Mouse (Mus musculus): ENCODE results near the gene Cpd.

DNA sequence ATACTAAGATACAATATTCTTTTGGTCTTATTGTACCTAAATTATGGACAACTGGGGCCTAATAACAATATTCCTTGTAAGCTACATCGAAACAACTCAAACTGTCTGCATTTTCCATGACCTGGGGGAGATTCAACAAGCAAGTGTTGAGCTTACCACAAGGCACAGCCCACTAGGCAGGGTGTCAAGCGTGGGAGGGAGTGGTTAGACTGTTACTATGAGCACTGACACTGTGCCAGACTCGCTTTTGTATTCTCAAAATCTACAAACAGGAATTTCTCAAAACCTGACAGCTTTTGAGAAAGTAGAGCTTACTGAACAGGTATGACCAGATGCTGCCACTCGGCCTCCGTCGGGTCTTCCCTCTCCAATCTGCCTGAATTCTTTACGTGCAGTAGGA, 55.5 kb downstream of the Cpd start:
- no peak for TF ChIP-seq POLR2A (IDR thresholded peaks at IDR 0.05; ENCODE audit: low read depth, low read length)
- no peak for TF ChIP-seq TBP (conservative IDR thresholded peaks at IDR 0.05; ENCODE audit: low read depth, low read length)
- TF ChIP-seq NRF1 (IDR thresholded peaks at IDR 0.05; ENCODE audit: low read depth, low read length) = no peak
- no peak for TF ChIP-seq CTCF (conservative IDR thresholded peaks at IDR 0.05 in 1 of 2, IDR thresholded peaks at IDR 0.05 in 1 of 2; ENCODE audit: low read depth in 2 of 2, low read length in 2 of 2)
- no peak for TF ChIP-seq PAX5 (IDR thresholded peaks at IDR 0.05; ENCODE audit: low read length)
- TF ChIP-seq ETS1 (conservative IDR thresholded peaks at IDR 0.05; ENCODE audit: low read depth, low read length) = no peak
- no peak for TF ChIP-seq HCFC1 (IDR thresholded peaks at IDR 0.05; ENCODE audit: low read depth, low read length)
- TF ChIP-seq EP300 (IDR thresholded peaks at IDR 0.05; ENCODE audit: low read length) = no peak
- no peak for TF ChIP-seq ZNF384 (IDR thresholded peaks at IDR 0.05; ENCODE audit: low read depth, low read length)
- no peak for TF ChIP-seq MAX (IDR thresholded peaks at IDR 0.05; ENCODE audit: low read length)
- no peak for TF ChIP-seq MXI1 (IDR thresholded peaks at IDR 0.05; ENCODE audit: low read depth, low read length)
- TF ChIP-seq SMC3 (IDR thresholded peaks at IDR 0.05; ENCODE audit: low read depth, low read length) = no peak

All from CH12.LX (cell line).